Mouse (Mus musculus) kidney, adult 18-20 months (tissue): Measurements from ENCODE around the gene Rnf145.

Source experiments
- DNase-seq: peaks from one replicate; pipeline ENCODE4 v3.0.0; 2021

The Rnf145 gene

DNA sequence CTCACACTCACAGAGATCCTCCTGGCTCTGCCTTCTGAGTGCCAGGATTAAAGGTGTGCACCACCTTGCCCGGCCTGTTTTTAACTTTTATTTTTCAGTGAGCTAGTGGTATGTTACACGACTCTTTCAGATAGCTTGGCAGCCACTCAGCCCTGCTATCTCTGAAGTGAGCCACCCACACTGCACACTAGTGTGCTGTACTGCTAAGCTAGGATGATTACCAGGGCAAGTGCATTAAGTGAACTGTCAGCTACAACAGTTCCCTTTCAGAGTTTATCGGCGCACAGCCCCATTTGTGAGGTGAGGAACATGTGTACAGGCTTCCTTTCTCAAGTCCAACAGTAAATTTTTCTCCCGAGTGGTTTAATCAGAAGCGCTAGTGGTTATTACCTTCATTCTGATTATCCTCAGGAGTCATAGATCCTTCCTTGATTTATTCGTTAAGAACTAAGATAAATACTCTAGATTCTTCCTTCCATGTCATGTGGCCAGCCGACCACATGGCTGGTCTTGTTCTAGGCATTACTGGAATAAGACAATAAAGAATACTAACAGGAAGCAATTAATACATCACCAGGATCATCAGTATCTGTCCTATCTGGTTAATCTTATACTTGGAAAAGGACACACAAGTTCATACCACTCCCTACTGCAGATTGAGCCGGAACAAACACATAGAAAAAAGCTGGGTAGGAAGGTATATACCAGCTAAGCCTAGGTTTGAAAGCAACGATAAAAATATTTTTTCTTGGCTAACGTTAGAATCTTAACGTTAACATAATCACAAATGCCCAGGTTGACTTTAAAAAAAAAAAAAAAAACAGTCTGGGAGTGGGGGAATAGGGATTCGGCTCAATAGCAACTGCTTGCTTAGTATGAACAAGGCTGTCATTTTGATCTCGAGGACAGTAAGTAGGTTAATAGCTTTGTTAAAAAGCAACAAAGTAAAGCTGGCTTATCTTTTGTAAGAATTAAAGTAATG, 6.4 kb upstream of the Rnf145 start:
- DNase-seq, result no peak

DNA sequence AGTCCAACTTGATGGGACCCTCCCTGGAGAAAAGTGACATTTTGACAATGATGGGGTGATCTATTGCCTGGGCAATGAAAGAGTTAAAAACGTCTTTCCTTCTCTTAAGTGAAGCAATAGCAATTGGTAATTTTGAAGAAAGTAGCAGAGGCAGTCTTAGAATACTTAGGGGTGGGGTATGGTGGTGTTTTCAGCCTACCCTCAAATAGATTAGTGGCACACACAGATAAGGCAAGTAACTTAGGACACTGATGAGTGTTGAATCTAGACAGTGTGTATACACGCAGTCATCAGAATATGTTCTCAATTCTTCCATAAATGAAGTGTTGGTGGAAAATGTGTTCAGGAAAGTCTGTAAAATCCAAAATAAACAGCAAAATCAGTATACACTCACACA, 5.7 kb upstream of the Rnf145 start:
- no peak for DNase-seq

DNA sequence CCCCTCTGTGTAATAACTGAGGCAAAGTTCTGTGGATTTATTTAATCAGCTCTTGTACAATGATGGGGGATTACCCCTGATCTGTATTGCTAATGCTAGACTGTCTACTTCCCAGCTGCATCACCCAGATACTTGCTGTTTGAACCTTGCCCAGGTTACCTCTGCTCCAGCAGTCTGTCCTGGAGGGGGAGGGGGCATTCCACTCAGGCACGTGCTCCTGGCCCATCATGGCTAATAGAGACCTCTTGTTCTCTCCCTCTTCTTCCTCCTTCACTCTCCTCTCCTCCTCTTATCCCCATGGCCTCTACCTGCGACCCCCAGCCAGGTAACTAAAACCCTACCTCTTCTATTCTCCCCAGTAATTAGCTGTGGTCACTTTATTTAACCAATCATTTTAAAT, 4.1 kb upstream of the Rnf145 start:
- DNase-seq, result peak; percentile 56

DNA sequence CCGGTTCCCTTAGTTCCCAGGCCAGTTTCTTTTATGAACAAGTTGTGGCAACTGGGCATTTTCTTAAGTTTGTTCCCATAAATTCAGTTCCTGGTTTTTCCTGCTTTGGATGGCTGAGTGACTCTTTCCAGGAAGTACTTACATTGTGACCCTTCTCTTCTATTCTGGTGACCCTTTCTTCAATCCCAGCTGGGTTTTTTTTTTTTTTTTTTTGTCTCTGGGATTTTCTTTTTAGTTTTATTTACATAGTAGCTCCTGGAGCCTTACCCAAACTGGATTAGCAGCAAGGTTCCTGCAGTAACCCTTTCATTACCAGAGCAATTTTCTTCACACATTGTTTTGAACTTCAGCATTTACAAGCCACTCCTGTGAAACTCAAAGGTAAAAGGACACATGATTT, 2.4 kb upstream of the Rnf145 start:
- DNase-seq, result no peak

DNA sequence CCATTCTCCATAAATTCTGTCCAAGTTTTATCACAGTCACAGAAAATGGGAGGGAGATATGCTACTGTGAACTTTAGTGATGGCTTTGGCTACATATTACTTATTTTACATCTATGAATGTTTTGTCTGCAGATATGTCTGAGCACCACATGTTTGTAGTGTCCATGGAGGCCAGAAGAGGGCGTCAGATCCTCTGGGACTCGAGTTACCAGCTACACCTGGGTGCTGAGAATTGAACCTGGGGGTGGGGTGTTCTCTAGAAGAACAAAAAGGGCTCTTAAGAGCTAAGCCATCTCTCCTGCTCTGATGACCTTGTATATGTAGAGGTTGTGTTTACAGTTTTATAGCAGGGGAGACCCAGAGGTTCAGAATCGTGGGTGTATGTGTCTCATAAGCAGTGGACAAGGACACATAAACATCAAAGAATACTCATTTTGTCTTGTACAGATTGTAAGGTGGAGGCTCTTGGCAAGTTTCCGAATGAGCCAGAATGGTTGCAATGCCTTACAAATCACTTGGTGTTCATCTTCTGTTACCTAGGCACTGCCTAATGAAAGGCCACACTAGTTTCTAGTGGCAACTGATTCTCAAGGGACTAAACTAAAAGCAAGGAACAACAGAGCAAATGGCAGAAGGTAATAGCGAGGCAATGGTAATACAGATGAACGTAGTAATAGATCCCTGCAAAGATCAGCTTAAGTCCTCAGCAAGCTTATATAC, 1.0 kb upstream of the Rnf145 start:
- no peak for DNase-seq

DNA sequence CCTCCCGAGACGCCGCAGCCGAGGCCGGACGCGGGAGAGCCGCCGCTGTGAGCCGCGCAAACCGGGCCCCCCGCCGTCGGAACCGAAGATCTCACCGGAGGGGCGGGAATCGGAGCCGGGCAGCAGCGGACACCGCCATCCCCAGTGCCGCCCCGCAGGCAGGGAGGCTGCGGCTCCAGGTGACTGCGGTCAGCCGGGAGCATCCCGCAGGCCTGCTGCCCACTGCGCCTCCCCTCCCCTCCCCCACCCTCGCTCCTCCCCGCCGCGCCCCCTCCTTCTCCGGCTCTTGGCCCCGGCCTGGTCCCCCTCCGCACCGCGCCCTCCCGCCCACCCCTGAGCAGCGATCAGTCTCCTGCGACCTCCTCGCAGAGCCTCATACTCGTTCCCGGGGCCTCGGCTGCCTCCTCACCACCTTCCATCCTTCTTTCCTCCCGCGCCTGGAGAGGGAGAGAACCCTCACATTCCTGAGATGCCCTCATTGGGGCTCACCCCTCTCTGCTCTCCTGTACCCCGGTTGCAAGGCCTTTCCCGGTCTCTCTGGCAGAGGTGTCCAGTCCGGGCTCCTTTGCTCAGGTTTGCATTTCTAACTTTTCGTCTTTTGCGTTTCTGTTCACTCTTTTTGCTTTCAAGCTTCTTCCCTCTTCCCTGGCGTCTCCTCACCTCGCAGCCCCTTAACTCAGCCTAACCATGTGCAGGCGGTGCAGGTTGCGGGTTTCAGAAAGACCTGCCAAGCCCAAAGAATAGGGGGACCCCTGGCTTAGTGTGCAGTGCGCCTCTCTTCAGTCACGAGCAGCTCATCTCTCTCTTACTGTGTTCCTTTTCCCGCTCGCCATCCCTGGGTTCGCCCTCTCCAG, 559 bp downstream of the Rnf145 start:
- peak; percentile 46 for DNase-seq

DNA sequence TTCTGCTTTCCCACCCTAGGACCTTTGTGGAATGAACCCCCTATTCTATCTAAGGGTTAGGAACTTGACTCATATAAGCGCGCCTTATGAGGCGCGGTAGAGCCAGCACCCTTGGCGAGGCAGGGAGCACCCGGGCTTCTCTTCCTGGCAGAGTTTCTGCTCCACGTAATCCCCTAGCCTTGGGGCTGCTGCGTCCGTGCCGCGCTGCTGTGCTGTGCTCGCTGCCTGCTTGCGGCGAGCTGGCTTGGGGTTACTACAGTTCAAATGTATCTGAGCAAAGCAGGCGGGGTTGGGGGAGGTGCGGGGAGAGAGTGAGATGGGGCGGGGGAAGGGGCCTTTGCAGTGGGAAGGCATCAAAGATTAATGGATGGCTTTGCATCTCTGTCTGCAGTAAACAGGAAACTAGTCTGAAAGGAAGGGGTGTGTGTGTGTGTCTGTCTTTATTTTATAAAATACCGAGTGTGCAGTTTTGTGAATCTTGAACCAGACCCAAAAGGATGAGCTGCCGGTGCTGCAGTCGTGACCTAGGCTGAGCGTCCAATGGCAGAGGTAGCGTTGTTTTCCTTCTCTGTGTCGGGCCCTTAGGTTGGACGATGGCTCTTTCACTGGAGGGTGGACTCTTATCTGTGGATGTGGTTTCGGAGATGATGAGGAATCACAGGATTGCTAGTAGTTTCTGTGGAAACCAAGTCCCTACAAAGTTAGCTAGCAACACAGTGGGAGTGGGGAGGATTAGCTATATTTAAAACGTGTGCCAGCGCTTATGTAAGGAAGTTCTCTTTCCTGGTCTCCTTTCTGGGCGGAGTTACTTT, 1.4 kb downstream of the Rnf145 start:
- DNase-seq, result peak; percentile 80

DNA sequence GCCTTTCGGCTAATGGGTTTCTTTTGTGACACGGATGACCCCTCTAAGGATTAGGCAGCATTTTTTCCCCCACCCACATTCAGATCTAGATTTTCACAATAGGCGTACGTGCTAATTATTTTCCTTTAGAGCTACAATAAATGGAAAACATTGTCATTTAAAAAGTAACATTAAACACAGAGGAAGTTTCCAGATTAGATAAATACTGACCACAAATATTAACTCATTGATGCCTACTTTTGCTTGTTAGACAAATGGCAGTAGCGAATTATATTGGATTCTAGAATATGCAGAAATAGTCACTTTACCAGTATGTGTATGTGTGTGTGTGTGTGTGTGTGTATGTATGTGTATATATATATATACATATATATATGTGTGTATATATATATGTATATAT, 3.8 kb downstream of the Rnf145 start:
- DNase-seq, result no peak

DNA sequence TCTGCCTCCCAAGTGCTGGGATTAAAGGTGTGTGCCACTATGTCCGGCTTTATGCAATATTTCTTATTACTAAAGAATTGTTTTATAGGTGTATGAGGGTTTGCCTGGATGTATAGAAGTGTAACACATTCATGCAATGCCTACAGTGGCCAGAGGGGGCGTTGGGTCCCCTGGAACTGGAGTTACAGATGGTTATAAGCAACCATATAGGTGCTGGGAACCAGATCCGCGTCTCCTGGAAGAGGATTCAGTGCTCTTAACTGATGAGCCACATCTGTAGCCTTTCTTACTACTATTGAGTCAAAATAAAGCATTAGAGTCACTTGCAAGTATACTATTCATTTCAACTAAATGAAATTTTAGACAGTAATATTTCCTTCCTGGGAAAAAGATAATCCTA, 7.0 kb downstream of the Rnf145 start:
- DNase-seq, result no peak

DNA sequence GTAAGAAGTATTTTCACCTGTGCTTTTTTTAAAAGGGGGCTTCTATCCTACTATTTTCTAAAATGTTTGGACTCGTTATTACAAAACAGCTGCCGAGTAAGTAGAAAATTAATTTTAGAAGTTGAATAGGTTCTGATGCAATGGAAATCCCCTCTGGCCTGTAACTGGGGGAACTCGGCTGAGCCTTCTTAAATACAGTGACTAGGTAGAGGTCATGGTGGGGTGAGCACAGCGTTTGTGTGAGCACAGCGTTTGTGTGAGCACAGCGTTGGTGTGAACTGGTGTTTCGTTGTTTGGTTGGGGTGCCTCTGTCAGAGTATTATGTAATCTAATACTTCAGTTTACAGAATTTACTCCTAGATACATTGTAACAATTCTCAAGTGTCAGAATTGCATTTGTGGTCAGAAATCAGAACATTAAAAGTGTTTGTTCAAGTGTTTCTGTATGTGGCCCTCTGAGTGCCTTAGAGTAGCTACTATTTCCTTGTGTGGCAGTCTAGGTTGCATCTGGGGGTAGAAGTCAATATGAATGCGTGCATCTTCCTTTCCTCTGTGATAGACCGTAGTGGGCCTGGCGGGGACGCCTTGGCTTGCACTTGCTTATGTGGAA, 8.0 kb downstream of the Rnf145 start:
- no peak for DNase-seq

DNA sequence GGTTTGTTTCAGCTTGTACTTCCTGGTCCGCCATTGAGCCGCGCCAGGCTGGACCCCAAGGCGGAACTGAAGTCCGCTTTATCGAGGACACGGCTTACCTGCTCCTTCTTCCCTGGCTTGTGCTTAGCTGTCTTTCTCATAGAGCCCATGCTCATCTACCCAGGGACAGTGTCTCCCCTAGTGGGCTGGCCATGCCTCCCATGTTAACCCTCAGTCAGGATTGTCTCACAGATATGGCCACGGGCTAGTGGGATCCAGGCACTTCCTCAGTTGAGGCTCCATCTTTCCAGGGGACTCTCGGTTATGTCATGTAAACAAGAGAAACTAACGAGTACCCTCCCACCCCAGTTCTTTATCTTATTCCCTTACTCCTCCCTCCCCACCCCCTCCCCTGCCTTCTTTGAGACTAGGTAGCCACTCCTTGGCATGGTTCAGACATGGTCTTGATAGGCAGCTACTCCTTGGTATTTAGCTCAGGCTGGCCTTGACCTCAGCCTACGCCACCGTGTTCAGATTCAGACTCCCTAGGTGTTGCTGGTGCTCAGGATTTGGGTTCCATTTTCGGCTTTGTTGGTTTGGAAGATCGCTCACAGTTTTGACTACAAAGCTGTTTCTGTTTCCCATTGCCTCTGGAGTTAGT, 9.9 kb downstream of the Rnf145 start:
- no peak for DNase-seq

DNA sequence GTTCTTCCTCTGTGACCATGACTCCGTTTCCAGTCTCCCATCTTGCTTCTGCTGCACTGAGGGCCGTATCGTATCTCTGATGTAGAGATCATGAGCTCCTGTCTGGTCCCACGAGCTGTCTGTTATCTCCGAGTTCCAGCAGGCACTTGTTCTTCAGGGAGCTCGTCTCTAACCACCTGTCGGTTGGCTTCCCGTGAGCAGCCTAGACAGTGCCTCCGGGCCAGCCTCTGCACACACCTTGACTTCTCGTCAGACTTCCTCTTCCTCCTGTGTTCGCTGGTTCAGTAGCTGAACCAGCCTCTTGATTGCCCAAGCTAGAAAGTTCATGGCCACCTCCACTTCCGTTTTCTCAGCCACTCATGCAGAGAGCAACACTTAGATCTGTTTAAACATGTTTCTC, 10.4 kb downstream of the Rnf145 start:
- no peak for DNase-seq

DNA sequence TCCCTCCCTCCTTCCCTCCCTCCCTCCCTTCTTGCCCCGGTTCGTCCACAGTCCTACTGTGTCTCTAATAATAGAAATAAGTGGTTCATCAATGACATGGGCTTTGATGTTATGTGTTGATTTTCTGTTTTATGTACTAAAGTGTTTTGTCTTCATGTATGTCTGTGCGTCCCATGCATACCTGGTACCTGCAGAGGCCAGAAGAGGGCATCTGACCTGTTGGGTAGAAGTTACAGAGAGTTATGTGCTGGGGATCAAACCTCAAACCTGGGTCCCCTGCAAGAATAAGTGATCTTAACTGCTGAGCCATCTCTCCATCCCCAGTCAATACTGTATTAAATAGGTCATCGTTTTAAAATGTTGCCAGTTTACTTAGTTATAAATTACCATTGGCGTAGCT, 11.0 kb downstream of the Rnf145 start:
- no peak for DNase-seq

DNA sequence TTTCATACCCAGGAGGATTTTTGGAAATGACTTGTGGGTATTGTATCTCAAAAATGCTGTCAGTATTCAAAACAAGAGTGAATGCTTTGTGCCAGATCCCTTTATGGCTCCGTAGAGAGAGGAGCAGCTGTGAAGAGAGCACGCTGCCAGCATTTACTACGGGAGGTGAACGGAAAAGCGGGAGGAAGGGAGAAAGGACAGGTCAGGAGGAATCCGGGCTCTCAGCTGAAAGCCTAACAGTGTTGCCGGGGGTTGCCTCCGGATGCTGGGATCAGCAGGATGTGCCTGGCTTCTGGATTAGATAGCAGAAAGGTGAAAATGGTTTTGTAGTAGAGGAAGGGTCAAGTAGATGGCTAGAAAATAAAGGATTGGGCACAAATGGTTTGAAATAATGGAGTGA, 11.6 kb downstream of the Rnf145 start:
- no peak for DNase-seq

DNA sequence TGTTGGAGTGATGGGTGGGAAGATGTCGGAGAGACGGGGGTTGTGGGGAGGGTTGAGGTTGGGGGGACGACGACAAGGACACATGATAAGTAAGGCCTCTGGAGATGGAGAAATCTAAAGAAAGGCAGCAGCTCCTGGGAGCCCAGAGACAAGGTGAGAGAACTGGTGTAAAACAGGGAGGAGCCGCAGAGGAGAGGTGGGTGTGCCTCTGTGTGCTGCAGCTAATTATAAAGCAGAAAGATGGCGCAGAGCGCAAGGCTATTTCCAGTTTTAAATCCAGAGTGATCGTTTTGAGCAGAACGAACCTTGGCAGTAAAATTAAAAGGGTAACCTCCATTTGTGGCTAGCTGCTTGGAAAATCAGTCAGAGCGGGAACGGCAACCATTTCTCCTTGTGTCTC, 12.1 kb downstream of the Rnf145 start:
- DNase-seq, result no peak

DNA sequence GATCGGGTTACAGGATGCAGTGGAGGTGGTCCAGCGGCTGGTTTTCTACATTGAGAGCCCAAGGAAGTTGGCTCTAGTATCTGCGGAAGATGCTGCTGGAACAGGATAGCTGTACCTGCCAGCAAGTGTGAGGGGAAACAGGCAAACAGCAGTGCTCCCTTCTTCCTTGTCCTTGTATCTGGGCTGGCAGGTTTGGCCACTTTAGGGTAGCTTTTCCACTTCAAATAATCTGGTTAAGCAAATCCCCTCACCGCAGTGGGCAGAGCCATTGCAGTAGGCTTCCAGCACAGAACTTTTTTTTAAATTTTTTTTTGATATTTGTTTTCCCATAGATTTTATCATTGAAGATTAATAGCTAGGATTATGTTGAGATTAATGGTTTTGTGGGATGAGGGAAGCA, 12.9 kb downstream of the Rnf145 start:
- DNase-seq, result no peak

DNA sequence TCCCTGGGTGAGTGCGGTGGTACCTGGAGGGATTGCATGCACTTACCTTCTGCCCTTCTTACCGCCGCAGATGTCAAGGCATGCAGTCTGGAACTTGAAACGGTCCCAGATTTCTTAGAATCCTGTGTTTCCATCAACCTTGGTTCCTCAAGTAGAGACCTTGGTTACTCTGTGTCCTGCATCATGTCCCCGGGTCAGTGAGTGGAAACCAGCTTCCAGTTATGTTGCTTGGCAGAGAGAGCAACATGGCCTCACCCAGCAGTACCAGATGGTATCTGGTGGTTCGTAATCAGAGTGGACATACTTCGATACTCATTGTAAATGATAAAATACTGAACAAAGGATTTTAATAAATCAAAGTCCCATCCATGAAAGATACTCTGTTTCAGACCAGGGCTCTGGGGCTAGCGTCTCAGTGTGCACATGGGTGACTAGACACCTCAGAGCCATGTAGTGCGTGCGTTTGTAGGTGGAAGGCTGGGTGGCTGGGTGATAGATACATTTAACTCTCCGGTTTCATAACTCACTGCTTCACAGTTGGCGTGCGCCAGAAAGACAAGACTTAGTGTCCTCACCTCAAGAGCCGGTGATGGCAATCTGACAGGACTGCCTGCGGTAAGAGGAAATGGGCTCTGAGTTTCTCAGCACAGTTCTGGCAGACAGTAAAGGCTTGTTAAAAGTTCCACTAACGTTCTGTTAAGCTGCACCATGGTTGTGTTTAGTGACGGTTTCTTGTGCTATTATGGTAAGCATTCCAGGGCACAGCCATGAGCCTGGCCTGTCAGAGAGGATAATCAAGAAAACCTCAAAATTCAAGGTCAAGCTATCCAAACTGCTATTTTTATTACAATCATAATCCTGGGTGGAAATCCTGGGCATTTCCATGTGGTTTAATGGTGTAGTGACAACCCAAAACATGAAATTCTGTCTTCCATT, 14.3 kb downstream of the Rnf145 start:
- no peak for DNase-seq

DNA sequence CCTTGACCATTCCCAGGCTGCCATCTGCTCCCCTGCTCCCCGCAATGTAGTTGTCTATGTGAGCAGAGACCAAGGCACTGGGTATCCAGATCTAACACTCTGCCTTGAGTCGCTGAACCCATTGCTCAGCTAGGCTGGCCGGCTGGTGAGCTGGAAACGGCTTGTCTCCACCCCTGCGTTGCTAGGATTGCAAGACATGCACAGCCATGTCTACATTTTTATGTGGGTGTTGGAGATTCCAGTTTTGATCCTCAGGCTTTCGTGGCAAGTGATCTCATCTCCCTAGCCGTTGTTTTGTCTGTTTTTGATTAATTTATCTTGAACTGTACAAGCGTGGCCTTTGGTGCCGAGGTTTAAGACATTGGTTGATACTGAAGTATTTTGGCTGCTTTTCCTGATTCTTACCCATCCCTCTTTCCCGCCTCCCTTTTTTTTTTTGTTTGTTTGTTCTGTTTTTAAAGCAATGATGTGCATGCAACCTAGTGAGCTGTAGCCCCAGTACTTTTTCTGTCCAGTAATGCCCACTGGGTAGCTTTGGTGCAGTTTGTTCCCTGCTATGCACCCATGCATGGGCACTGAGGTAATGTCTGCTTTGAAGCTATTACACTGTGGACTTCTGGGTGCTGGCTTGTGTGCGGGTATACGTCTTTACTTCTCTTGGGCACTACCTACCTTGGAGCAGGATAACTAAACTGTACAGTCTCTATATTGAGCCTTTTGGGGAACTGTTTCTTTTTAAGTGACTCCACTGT, 16.4 kb downstream of the Rnf145 start:
- DNase-seq, result no peak

DNA sequence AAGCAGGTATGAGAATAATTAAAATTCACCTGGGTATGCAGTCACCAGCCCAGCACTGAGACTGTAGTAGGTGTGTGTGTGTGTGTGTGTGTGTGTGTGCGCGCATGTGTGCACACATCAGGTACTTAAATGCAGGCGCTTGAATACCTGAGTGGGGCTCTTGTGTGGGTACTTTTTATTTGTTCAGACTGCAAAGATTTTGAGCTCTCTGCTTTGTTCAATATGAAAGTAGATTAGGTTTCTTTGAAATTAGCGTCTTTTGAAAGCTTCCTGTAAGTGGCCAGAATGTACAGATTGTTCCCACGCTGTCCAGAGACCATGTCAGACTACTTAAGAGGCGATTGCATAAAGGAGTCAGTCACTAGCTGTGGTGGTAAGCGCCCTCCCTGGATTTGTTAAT, 18.6 kb downstream of the Rnf145 start:
- DNase-seq, result no peak

DNA sequence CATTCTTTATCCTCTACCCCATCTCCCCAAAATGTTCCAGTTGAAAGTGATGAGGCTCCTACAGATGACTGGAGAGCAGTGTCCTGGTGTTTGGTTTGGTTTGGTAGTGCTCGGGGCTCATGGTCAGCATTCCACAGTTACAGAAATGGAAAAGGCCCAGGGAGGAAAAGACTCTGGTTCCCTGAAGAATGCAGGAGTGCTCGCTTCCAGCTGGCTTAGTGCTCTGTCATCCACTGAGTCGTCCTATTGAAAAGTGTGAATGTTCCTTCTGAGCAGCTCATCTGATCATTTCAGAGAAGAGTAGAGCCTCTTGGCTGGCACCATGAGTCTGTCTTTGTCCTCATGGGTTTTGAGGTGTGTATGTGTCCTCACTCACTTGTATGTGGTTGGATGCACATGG, 19.3 kb downstream of the Rnf145 start:
- no peak for DNase-seq
